Mouse (Mus musculus) G1E (cell line): ENCODE data around the gene Igfbp2.

ENCODE experiments used
- CTCF ChIP-seq: IDR thresholded peaks from 2 replicates; pipeline ENCODE4 v1.5.1; 2012; ENCODE audit warnings: low read depth, low read length, inconsistent platforms, mixed read lengths
- TAL1 ChIP-seq: conservative IDR thresholded peaks from 2 replicates; pipeline ENCODE4 v1.6.1; 2012; ENCODE audit warnings: low read depth, low read length, inconsistent platforms, mixed read lengths

GRCm38 (mm10) chr1:72797102-72797665 is 27.1 kb upstream of the Igfbp2 start:
- TF ChIP-seq CTCF (no peak), TAL1 (no peak)
